Mouse (Mus musculus) C2C12 (cell line): Measurements from ENCODE around the gene Rybp. TPM values are rescaled to one million over a fixed set of nuclear protein-coding genes. Genes with fewer than 3 reads are reported as not detected.

Experiments
- H3K27me3 ChIP-seq: one replicate; pipeline ENCODE4 v1.6.1; 2011; ENCODE audit not compliant: control insufficient read depth, insufficient read depth, insufficient read length
- H3K36me3 ChIP-seq: one replicate; pipeline ENCODE4 v1.6.1; 2011; ENCODE audit not compliant: control insufficient read depth, insufficient read depth
- H3K4me3 ChIP-seq: one replicate; pipeline ENCODE4 v1.5.1; 2011; ENCODE audit warnings: mild to moderate bottlenecking, control low read depth; ENCODE audit not compliant: poor library complexity, insufficient read depth, severe bottlenecking
- H3K79me2 ChIP-seq: one replicate; pipeline ENCODE4 v1.6.1; 2011; ENCODE audit not compliant: control insufficient read depth, insufficient read depth
- H3K79me3 ChIP-seq: one replicate; pipeline ENCODE4 v1.6.1; 2011; ENCODE audit warnings: low read depth, control low read depth
- H3ac ChIP-seq: one replicate; pipeline ENCODE3; 2011; ENCODE audit warnings: low read depth; ENCODE audit not compliant: control insufficient read depth, insufficient read length
- CEBPB ChIP-seq: IDR thresholded peaks from one replicate; pipeline ENCODE4 v1.6.1; 2011; ENCODE audit warnings: low read depth, mild to moderate bottlenecking, control low read depth, moderate library complexity
- CTCF ChIP-seq: IDR thresholded peaks from one replicate; pipeline ENCODE4 v1.5.1; 2011; ENCODE audit not compliant: control insufficient read depth, insufficient read depth, insufficient read length
- FOSL1 ChIP-seq: IDR thresholded peaks from one replicate; pipeline ENCODE4 v1.8.0; 2011; ENCODE audit warnings: mild to moderate bottlenecking, low read length; ENCODE audit not compliant: poor library complexity, insufficient read depth, severe bottlenecking
- MAX ChIP-seq: IDR thresholded peaks from one replicate; pipeline ENCODE4 v1.6.1; 2011; ENCODE audit warnings: mild to moderate bottlenecking, control low read depth
- MYOD1 ChIP-seq: IDR thresholded peaks from one replicate; pipeline ENCODE4 v1.6.1; 2011; ENCODE audit warnings: low read depth; ENCODE audit not compliant: control insufficient read depth, insufficient read length
- MYOG ChIP-seq: IDR thresholded peaks from one replicate; pipeline ENCODE4 v1.6.1; 2011; ENCODE audit not compliant: control insufficient read depth, insufficient read length; ENCODE audit errors: extremely low read depth
- USF1 ChIP-seq: IDR thresholded peaks from one replicate; pipeline ENCODE4 v1.6.1; 2011; ENCODE audit warnings: low read depth, mild to moderate bottlenecking, control low read depth, moderate library complexity
- polyA plus RNA-seq: library from polyadenylated mRNA; unstranded; fragments of >200 nt; fragmentation: generic; extraction: Trizol; gene quantifications from one replicate; pipeline ENCODE4 v1.2.1, GENCODE M21; 2012; ENCODE audit warnings: missing spikeins

Gene Rybp
- polyA plus RNA-seq, 1 experiment, result 7.4 TPM

GRCm38 (mm10) chr6:100193760-100194159 lies 93.5 kb downstream of the Rybp start:
- TF ChIP-seq MYOD1, result peak; percentile 13
- TF ChIP-seq CEBPB, result no peak
- Histone ChIP-seq H3K79me3 (no peaks in the 10 kb centered on the region), H3ac (no peak overlapping the region), H3K79me2 (no peaks in the 10 kb centered on the region), H3K36me3 (no peaks in the 10 kb centered on the region), H3K27me3 (no peaks in the 10 kb centered on the region), H3K4me3 (no peak overlapping the region)

- Histone ChIP-seq H3ac (no peak overlapping the region), H3K79me3 (no peaks in the 10 kb centered on the region), H3K4me3 (no peak overlapping the region), H3K36me3 (no peaks in the 10 kb centered on the region), H3K27me3 (no peaks in the 10 kb centered on the region), H3K79me2 (no peaks in the 10 kb centered on the region)
- TF ChIP-seq MYOG, result no peak
- TF ChIP-seq CTCF, result no peak
- TF ChIP-seq FOSL1, result no peak
- no peak for TF ChIP-seq MYOD1
- TF ChIP-seq USF1, result no peak
These were observed 94.5 kb downstream of the Rybp start for GRCm38 (mm10) chr6:100192691-100193229.

- no peak for TF ChIP-seq CTCF
- no peak for TF ChIP-seq FOSL1
- no peak for TF ChIP-seq CEBPB
- no peak for TF ChIP-seq MAX
- no peak for TF ChIP-seq MYOG
- no peak for TF ChIP-seq MYOD1
- TF ChIP-seq USF1, result no peak
These were observed 96.3 kb downstream of the Rybp start for GRCm38 (mm10) chr6:100190803-100191559.

GRCm38 (mm10) chr6:100190310-100190709 lies 97.0 kb downstream of the Rybp start:
- no peaks in the 10 kb centered on the region for H3K27me3 ChIP-seq
- TF ChIP-seq MAX (no peak), USF1 (no peak), CTCF (no peak)

More at GRCm38 (mm10) chr6:100190803-100191559, 96.3 kb downstream of the Rybp start:
- H3K79me3 ChIP-seq, result no peaks in the 10 kb centered on the region
- H3K27me3 ChIP-seq, result no peaks in the 10 kb centered on the region
- no peaks in the 10 kb centered on the region for H3K36me3 ChIP-seq
- no peaks in the 10 kb centered on the region for H3K79me2 ChIP-seq
- no peak overlapping the region for H3ac ChIP-seq
- no peak overlapping the region for H3K4me3 ChIP-seq

GRCm38 (mm10) chr6:100188883-100189743 lies 98.2 kb downstream of the Rybp start:
- no peaks in the 10 kb centered on the region for H3K79me3 ChIP-seq
- H3ac ChIP-seq, result no peak overlapping the region
- TF ChIP-seq MYOD1 (peak; percentile 86), CTCF (no peak), MAX (no peak)
- H3K79me2 ChIP-seq, result no peaks in the 10 kb centered on the region
- no peaks in the 10 kb centered on the region for H3K36me3 ChIP-seq
- H3K27me3 ChIP-seq, result no peaks in the 10 kb centered on the region
- H3K4me3 ChIP-seq, result no peak overlapping the region

More at GRCm38 (mm10) chr6:100190310-100190709, 97.0 kb downstream of the Rybp start:
- Histone ChIP-seq H3K36me3 (no peaks in the 10 kb centered on the region), H3K4me3 (no peak overlapping the region), H3ac (no peak overlapping the region), H3K79me3 (no peaks in the 10 kb centered on the region), H3K79me2 (no peaks in the 10 kb centered on the region)

- H3K79me2 ChIP-seq, result no peaks in the 10 kb centered on the region
- no peak overlapping the region for H3K4me3 ChIP-seq
- TF ChIP-seq CTCF (no peak), FOSL1 (no peak), MYOG (no peak), MAX (no peak), USF1 (no peak), CEBPB (no peak), MYOD1 (no peak)
- H3K36me3 ChIP-seq, result no peaks in the 10 kb centered on the region
- H3ac ChIP-seq, result no peak overlapping the region
- no peaks in the 10 kb centered on the region for H3K27me3 ChIP-seq
- no peaks in the 10 kb centered on the region for H3K79me3 ChIP-seq
These were observed 99.5 kb downstream of the Rybp start for GRCm38 (mm10) chr6:100187821-100188220.
